Mouse (Mus musculus) heart, embryonic 15.5 days (tissue): ENCODE results near the gene Sycp2l. TPM values are rescaled to one million over a fixed set of nuclear protein-coding genes. Genes with fewer than 3 reads are reported as not detected.

Source experiments
- ATAC-seq: fragments of 200-750 bp; cut with Nextera tagmentation; replicated peaks from 2 replicates; pipeline ENCODE4 v1.8.0; 2017; ENCODE audit warnings: low read depth, moderate TSS enrichment; ENCODE audit not compliant: insufficient number of reproducible peaks, insufficient read depth, low FRiP score
- H3K27ac ChIP-seq: fragments of 300-500 bp; sonication (generic); 2 replicates; pipeline ENCODE4 v1.5.1; 2015; ENCODE audit warnings: mild to moderate bottlenecking, inconsistent platforms
- H3K27me3 ChIP-seq: fragments of 300-500 bp; sonication (generic); 2 replicates; pipeline ENCODE4 v1.6.1; 2015; ENCODE audit warnings: inconsistent platforms
- H3K36me3 ChIP-seq: fragments of 300-500 bp; sonication (generic); 2 replicates; pipeline ENCODE4 v1.6.1; 2015; ENCODE audit warnings: mild to moderate bottlenecking, inconsistent platforms
- H3K4me1 ChIP-seq: fragments of 300-500 bp; sonication (generic); replicated peaks from 2 replicates; pipeline ENCODE4 v1.6.1; 2015; ENCODE audit warnings: inconsistent platforms
- H3K4me2 ChIP-seq: fragments of 300-500 bp; sonication (generic); 2 replicates; pipeline ENCODE4 v1.6.1; 2015; ENCODE audit warnings: inconsistent platforms, mild to moderate bottlenecking, moderate library complexity
- H3K4me3 ChIP-seq: fragments of 300-500 bp; sonication (generic); 2 replicates; pipeline ENCODE4 v1.5.1; 2015; ENCODE audit warnings: mild to moderate bottlenecking, inconsistent platforms
- H3K9ac ChIP-seq: fragments of 300-500 bp; sonication (generic); 2 replicates; pipeline ENCODE4 v1.6.1; 2015; ENCODE audit warnings: mild to moderate bottlenecking, inconsistent platforms
- H3K9me3 ChIP-seq: fragments of 300-500 bp; sonication (generic); replicated peaks from 2 replicates; pipeline ENCODE4 v1.6.1; 2016; ENCODE audit warnings: inconsistent platforms
- WGBS: fragments of 180-500 bp; shearing (Covaris S2); methylation state at CpG from one replicate; pipeline ENCODE4 v1.1.7; 2015; ENCODE audit warnings: mixed read lengths; 5-methylcytosine and 5-hydroxymethylcytosine counted together
- polyA plus RNA-seq: library from polyadenylated mRNA; unstranded; fragments of >200 nt; fragmentation: Nextera tagmentation; extraction: Ambion mirVana; gene quantifications from 2 replicates; pipeline ENCODE4 v1.2.1, GENCODE M21; 2015

Sycp2l gene
- polyA plus RNA-seq, 1 experiment from 2014 or later: not detected

GRCm38 (mm10) chr13:41206241-41206640 lies 92.1 kb downstream of the Sycp2l start:
- no peak for ATAC-seq
- no peaks in the 10 kb centered on the region; the same call in 1 of the 2 replicates for H3K4me1 ChIP-seq
- no peak overlapping the region for H3K9ac ChIP-seq
- H3K9me3 ChIP-seq: no peaks in the 10 kb centered on the region
- H3K4me3 ChIP-seq: no peak overlapping the region
- H3K27ac ChIP-seq: no peak overlapping the region
- 79% methylated on average over 5 of the region's 5 CpGs for WGBS
- H3K4me2 ChIP-seq: no peak overlapping the region
- H3K36me3 ChIP-seq: no peaks in the 10 kb centered on the region
- H3K27me3 ChIP-seq: no peaks in the 10 kb centered on the region

DNA sequence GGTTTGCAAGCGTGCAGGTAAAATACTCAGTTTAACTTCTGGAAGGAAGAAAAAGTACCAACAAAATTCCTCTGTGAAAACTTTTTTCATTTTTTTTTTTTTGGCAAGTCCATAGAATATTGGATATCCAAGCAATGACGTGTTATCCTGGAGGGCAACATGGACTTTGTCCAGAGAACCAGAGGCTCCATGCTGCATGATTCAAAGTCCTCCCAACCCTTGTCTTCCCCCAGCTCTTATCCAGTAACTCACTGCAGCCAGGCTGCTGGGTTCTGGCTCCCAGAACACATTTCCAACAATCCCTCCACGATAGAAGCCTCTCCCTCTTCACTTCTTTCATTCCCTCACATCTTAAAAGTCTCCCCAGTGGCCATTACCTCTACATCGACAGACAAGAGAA lies 97.2 kb downstream of the Sycp2l start:
- no peak for ATAC-seq
- Histone ChIP-seq H3K9me3 (no peaks in the 10 kb centered on the region), H3K4me2 (no peak overlapping the region), H3K27ac (no peak overlapping the region), H3K9ac (no peak overlapping the region), H3K4me1 (no peaks in the 10 kb centered on the region), H3K27me3 (no peaks in the 10 kb centered on the region), H3K36me3 (no peaks in the 10 kb centered on the region), H3K4me3 (no peak overlapping the region)
- WGBS: 63% methylated on average over 4 of the region's 4 CpGs

- no peak for ATAC-seq
- H3K36me3 ChIP-seq: no peaks in the 10 kb centered on the region
- H3K27me3 ChIP-seq: no peaks in the 10 kb centered on the region
- no peak overlapping the region for H3K4me2 ChIP-seq
- H3K9ac ChIP-seq: no peak overlapping the region
- H3K4me1 ChIP-seq: no peaks in the 10 kb centered on the region
- no peak overlapping the region for H3K27ac ChIP-seq
- no peaks in the 10 kb centered on the region for H3K9me3 ChIP-seq
- WGBS: 61% methylated on average over 6 of the region's 6 CpGs
- no peak overlapping the region for H3K4me3 ChIP-seq
These were observed 98.6 kb downstream of the Sycp2l start for GRCm38 (mm10) chr13:41212558-41213322.

GRCm38 (mm10) chr13:41215669-41216068 lies 101.6 kb downstream of the Sycp2l start:
- Histone ChIP-seq H3K27me3 (no peaks in the 10 kb centered on the region), H3K4me3 (no peak overlapping the region), H3K9me3 (no peaks in the 10 kb centered on the region), H3K4me1 (peaks cover 6% of the 10 kb centered on the region), H3K36me3 (no peaks in the 10 kb centered on the region), H3K4me2 (no peak overlapping the region), H3K9ac (no peak overlapping the region), H3K27ac (no peak overlapping the region)
- ATAC-seq: no peak
- 72% methylated on average over 6 of the region's 6 CpGs for WGBS

- H3K4me3 ChIP-seq: no peak overlapping the region
- ATAC-seq: no peak
- H3K27ac ChIP-seq: no peak overlapping the region
- no peaks in the 10 kb centered on the region for H3K36me3 ChIP-seq
- H3K9me3 ChIP-seq: no peaks in the 10 kb centered on the region
- H3K4me1 ChIP-seq: peaks cover 8% of the 10 kb centered on the region
- H3K4me2 ChIP-seq: no peak overlapping the region
- H3K27me3 ChIP-seq: no peaks in the 10 kb centered on the region
- 69% methylated on average over 3 of the region's 3 CpGs for WGBS
- H3K9ac ChIP-seq: no peak overlapping the region
These were observed 102.1 kb downstream of the Sycp2l start for GRCm38 (mm10) chr13:41216236-41216635.

- Histone ChIP-seq H3K4me3 (no peak overlapping the region), H3K27ac (no peak overlapping the region), H3K27me3 (no peaks in the 10 kb centered on the region), H3K9me3 (no peaks in the 10 kb centered on the region), H3K36me3 (no peaks in the 10 kb centered on the region), H3K9ac (no peak overlapping the region), H3K4me1 (peaks cover 8% of the 10 kb centered on the region), H3K4me2 (no peak overlapping the region)
- no peak for ATAC-seq
- WGBS: 22% methylated on average over 1 of the region's 1 CpGs
These were observed 104.9 kb downstream of the Sycp2l start for GRCm38 (mm10) chr13:41219056-41219455.

DNA sequence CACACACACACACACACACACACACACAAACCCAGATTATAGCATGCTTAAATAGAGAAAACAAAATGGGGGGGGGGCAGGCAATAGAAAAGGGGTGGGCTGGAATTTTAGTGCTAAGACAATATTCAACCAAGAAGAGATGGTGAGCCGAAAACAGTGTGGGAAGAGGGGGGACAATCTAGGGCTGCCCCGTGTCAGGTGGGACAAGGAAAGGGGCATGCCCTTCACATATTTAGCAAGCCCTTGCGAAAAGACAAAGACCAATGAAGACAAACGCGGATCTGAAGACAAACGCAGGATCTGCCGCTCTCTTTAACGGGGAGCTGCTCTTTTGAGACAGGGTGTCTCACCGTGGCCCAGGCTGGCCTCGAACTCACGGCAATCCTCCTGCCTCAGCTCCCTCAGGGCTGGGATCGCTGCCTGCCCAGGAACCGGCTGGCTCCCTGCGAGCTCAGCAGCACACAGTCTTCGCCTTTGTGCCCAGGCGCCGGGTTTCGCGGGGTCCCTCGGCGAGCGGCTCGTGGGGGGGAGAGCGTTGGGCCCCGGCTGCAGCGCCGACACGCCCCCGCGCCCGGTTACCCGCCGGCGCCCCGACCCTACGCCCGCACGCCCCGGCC lies 105.7 kb downstream of the Sycp2l start:
- H3K36me3 ChIP-seq: no peaks in the 10 kb centered on the region

GRCm38 (mm10) chr13:41220304-41220834 lies 106.3 kb downstream of the Sycp2l start, which contains the start of gene Elovl2:
Elovl2 (minus strand) TSS chr13:41220405.
- 2% methylated on average over 36 of the region's 77 CpGs for WGBS
- peak within 1 kb of the TSS; percentile 37; the same call in 1 of the 2 replicates for H3K9ac ChIP-seq

More for the DNA sequence above, 105.7 kb downstream of the Sycp2l start:
- peak overlapping the region; percentile 80 for H3K4me2 ChIP-seq
- no peaks in the 10 kb centered on the region for H3K9me3 ChIP-seq
- no peak overlapping the region for H3K27ac ChIP-seq
- H3K4me1 ChIP-seq: peaks cover 8% of the 10 kb centered on the region
- peak overlapping the region; percentile 37; the same call in 1 of the 2 replicates for H3K9ac ChIP-seq
- no peaks in the 10 kb centered on the region for H3K27me3 ChIP-seq
- ATAC-seq: no peak
- WGBS: 3% methylated on average over 38 of the region's 39 CpGs
- peak overlapping the region; percentile 58 for H3K4me3 ChIP-seq

More at GRCm38 (mm10) chr13:41220304-41220834, 106.3 kb downstream of the Sycp2l start, which contains the start of gene Elovl2:
- H3K27me3 ChIP-seq: no peaks in the 10 kb centered on the region
- peak within 1 kb of the TSS; percentile 58 for H3K4me3 ChIP-seq
- H3K9me3 ChIP-seq: no peaks in the 10 kb centered on the region
- peak within 1 kb of the TSS; percentile 80 for H3K4me2 ChIP-seq
- H3K27ac ChIP-seq: no peak within 1 kb of the TSS
- H3K4me1 ChIP-seq: peaks cover 8% of the 10 kb centered on the region
- ATAC-seq: peak; percentile 92
- H3K36me3 ChIP-seq: no peaks in the 10 kb centered on the region

Other genes starting within 250 kb of the Sycp2l start
- gene Pak1ip1, start 113.3 kb upstream of the Sycp2l start, polyA plus RNA-seq: 47.5 and 49.6 TPM in 2 replicates
- gene Tmem14c, start 98.0 kb upstream of the Sycp2l start, polyA plus RNA-seq: 206 TPM in 2 replicates
- gene Mak, start 34.6 kb upstream of the Sycp2l start, polyA plus RNA-seq: 0.04 and 0.22 TPM in 2 replicates
- 0.06 TPM in 1 of 2 replicates, not detected in the other for gene Gcm2, start 3.3 kb upstream of the Sycp2l start, polyA plus RNA-seq
- gene Elovl2, start 106.1 kb downstream of the Sycp2l start, polyA plus RNA-seq: 0.59 and 1.3 TPM in 2 replicates
- 9.6 and 10.8 TPM in 2 replicates for gene Smim13, start 135.5 kb downstream of the Sycp2l start, polyA plus RNA-seq
- gene Gm17364, start 159.7 kb downstream of the Sycp2l start, polyA plus RNA-seq: not detected in 2 replicates